Mouse (Mus musculus) stomach, embryonic 16.5 days (tissue): ENCODE measurements around the gene Pogz. TPM values are rescaled to one million over a fixed set of nuclear protein-coding genes. Genes with fewer than 3 reads are reported as not detected.
A peak's percentile ranks its signal among the peaks of the same experiment; 100 is the strongest.

Experiments used
- ATAC-seq: fragments of 200-750 bp; cut with Nextera tagmentation; 2 replicates; pipeline ENCODE4 v1.8.0; 2017; ENCODE audit warnings: moderate number of reproducible peaks, moderate TSS enrichment; ENCODE audit not compliant: insufficient read depth, low FRiP score
- H3K27ac ChIP-seq: fragments of 300-500 bp; sonication (generic); 2 replicates; pipeline ENCODE4 v1.5.1; 2014; ENCODE audit warnings: low read length
- H3K27me3 ChIP-seq: fragments of 300-500 bp; sonication (generic); 2 replicates; pipeline ENCODE4 v1.6.1; 2014; ENCODE audit warnings: low read length, control low read depth, mixed read lengths; ENCODE audit not compliant: control insufficient read depth, insufficient read depth
- H3K36me3 ChIP-seq: fragments of 300-500 bp; sonication (generic); 2 replicates; pipeline ENCODE4 v1.6.1; 2014; ENCODE audit warnings: low read length; ENCODE audit not compliant: control insufficient read depth, insufficient read depth
- H3K4me1 ChIP-seq: fragments of 300-500 bp; sonication (generic); 2 replicates; pipeline ENCODE4 v1.6.1; 2014; ENCODE audit warnings: low read length, control low read depth, mixed read lengths; ENCODE audit not compliant: control insufficient read depth, insufficient read depth
- H3K4me2 ChIP-seq: fragments of 300-500 bp; sonication (generic); 2 replicates; pipeline ENCODE4 v1.6.1; 2014; ENCODE audit warnings: low read depth, low read length, mixed read lengths
- H3K4me3 ChIP-seq: fragments of 300-500 bp; sonication (generic); replicated peaks from 2 replicates; pipeline ENCODE4 v1.5.1; 2014; ENCODE audit warnings: mild to moderate bottlenecking, low read length
- H3K9ac ChIP-seq: fragments of 300-500 bp; sonication (generic); 2 replicates; pipeline ENCODE4 v1.6.1; 2014; ENCODE audit warnings: low read length
- H3K9me3 ChIP-seq: fragments of 300-500 bp; sonication (generic); replicated peaks from 2 replicates; pipeline ENCODE4 v1.6.1; 2016; ENCODE audit warnings: low read length, control low read depth; ENCODE audit not compliant: control insufficient read depth
- WGBS: fragments of 180-500 bp; shearing (Covaris S2); extraction: QIAGEN DNeasy Blood & Tissue Kit; methylation state at CpG from one replicate; pipeline ENCODE4 v1.1.7; 2014; 5-methylcytosine and 5-hydroxymethylcytosine counted together
- polyA plus RNA-seq: library from polyadenylated mRNA; unstranded; fragments of >200 nt; fragmentation: Nextera tagmentation; extraction: Ambion mirVana; gene quantifications from 2 replicates; pipeline ENCODE4 v1.2.1, GENCODE M21; 2015

Pogz gene
- polyA plus RNA-seq, 1 experiment from 2014 or later: 13.6 TPM

DNA sequence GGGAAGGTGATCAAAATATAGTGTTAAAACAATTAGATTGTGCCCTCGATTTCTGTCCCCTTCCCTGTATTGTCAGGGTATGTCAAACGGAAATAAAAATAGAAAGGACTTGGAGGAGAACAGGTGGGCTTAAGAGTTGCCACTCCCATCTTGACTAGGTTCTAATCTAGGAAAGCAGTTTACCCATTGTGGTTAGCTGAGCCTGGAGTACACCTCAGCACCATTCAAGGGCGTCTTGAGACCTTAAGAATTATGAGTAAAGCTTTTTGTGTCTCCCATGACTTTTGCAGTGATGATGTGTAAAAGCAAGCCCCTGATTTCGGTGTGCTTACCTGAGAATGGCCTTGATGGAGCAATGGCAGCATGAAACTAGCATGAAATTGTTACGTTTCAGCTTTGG, 1.7 kb downstream of the Pogz start:
- no peaks in the 10 kb centered on the region for H3K9me3 ChIP-seq
- H3K27ac ChIP-seq: no peak overlapping the region
- no peak for ATAC-seq
- no peaks in the 10 kb centered on the region for H3K27me3 ChIP-seq
- H3K4me3 ChIP-seq: peak overlapping the region; percentile 71
- WGBS: 61% methylated on average over 5 of the region's 5 CpGs
- H3K4me2 ChIP-seq: peak overlapping the region; percentile 71
- H3K36me3 ChIP-seq: no peaks in the 10 kb centered on the region
- peaks cover 11% of the 10 kb centered on the region; the same call in 1 of the 2 replicates for H3K4me1 ChIP-seq
- H3K9ac ChIP-seq: peak overlapping the region; percentile 92; the same call in 1 of the 2 replicates

DNA sequence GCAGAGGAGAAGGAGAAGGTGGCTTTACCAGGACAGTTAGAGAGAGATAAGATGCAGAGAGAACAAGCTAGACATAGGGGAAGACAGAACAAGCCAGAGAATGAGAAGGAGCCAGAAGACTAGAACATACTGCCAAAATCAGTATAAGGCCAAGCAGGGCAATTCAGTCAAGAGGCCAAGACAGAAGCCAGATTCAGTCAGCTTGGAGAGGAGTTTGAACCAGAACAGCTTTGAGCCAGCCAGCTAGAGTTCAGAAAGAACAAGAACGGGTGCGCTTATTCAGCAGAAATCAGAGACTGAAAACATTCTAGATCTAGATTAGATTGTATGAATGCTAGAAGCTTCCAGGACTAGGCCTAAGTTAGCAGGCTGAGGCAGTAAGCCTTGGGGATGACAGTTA, 10.0 kb downstream of the Pogz start:
- Histone ChIP-seq H3K9ac (no peak overlapping the region), H3K9me3 (no peaks in the 10 kb centered on the region), H3K27me3 (no peaks in the 10 kb centered on the region), H3K4me2 (no peak overlapping the region), H3K36me3 (no peaks in the 10 kb centered on the region), H3K27ac (no peak overlapping the region), H3K4me3 (no peak overlapping the region), H3K4me1 (0 out of 2 replicates have a peak, but pooled peaks cover 2% of the 10 kb centered on the region)
- 87% methylated on average over 2 of the region's 2 CpGs for WGBS
- ATAC-seq: no peak

- ATAC-seq: no peak
- no peak overlapping the region for H3K4me2 ChIP-seq
- H3K9ac ChIP-seq: no peak overlapping the region
- H3K27me3 ChIP-seq: no peaks in the 10 kb centered on the region
- H3K27ac ChIP-seq: no peak overlapping the region
- H3K36me3 ChIP-seq: peaks cover 1% of the 10 kb centered on the region; the same call in 1 of the 2 replicates
- H3K4me3 ChIP-seq: no peak overlapping the region
- H3K4me1 ChIP-seq: no peaks in the 10 kb centered on the region
- no peaks in the 10 kb centered on the region for H3K9me3 ChIP-seq
- WGBS: 18% methylated on average over 1 of the region's 1 CpGs
Measured at GRCm38 (mm10) chr3:94849338-94849737, 12.0 kb downstream of the Pogz start.

GRCm38 (mm10) chr3:94851731-94852130, 14.4 kb downstream of the Pogz start:
- Histone ChIP-seq H3K27ac (no peak overlapping the region), H3K4me2 (no peak overlapping the region), H3K4me1 (no peaks in the 10 kb centered on the region), H3K9me3 (no peaks in the 10 kb centered on the region), H3K9ac (no peak overlapping the region), H3K36me3 (peaks cover 10% of the 10 kb centered on the region), H3K27me3 (no peaks in the 10 kb centered on the region), H3K4me3 (no peak overlapping the region)
- ATAC-seq: no peak
- WGBS: 56% methylated on average over 3 of the region's 3 CpGs

GRCm38 (mm10) chr3:94852215-94852614, 14.8 kb downstream of the Pogz start:
- Histone ChIP-seq H3K4me1 (no peaks in the 10 kb centered on the region), H3K9ac (no peak overlapping the region), H3K27ac (no peak overlapping the region), H3K4me3 (no peak overlapping the region), H3K9me3 (no peaks in the 10 kb centered on the region), H3K36me3 (peaks cover 10% of the 10 kb centered on the region), H3K4me2 (no peak overlapping the region), H3K27me3 (no peaks in the 10 kb centered on the region)
- WGBS: 84% methylated on average over 3 of the region's 3 CpGs
- ATAC-seq: no peak

GRCm38 (mm10) chr3:94859471-94859870, 22.1 kb downstream of the Pogz start:
- no peaks in the 10 kb centered on the region for H3K27me3 ChIP-seq
- no peak overlapping the region for H3K9ac ChIP-seq
- H3K4me2 ChIP-seq: no peak overlapping the region
- no peak overlapping the region for H3K27ac ChIP-seq
- no peaks in the 10 kb centered on the region for H3K9me3 ChIP-seq
- no peak for ATAC-seq
- H3K36me3 ChIP-seq: peaks cover 18% of the 10 kb centered on the region
- H3K4me3 ChIP-seq: no peak overlapping the region
- WGBS: 67% methylated on average over 2 of the region's 2 CpGs
- H3K4me1 ChIP-seq: no peaks in the 10 kb centered on the region

DNA sequence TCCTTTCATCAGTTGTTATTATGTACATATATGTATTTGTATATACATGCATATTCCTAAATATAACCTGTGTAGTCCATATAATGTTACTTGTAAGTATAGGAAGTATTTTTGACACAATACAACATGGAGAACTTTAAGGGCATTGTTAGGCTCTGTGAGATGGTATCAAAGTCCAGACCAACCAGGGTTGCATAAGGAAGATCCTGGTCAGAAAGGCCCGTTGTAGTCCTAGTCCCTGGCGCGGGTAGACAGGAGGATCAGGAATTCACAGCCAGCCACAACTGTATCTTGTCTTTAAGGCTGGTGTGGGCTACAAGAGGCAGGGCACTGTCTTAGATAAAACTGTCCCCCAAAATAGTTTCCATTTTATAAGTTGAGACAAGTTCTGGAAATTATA, 31.6 kb downstream of the Pogz start:
- ATAC-seq: no peak
- H3K9ac ChIP-seq: no peak overlapping the region
- no peaks in the 10 kb centered on the region for H3K27me3 ChIP-seq
- peaks cover 42% of the 10 kb centered on the region for H3K36me3 ChIP-seq
- no peaks in the 10 kb centered on the region for H3K4me1 ChIP-seq
- no peak overlapping the region for H3K27ac ChIP-seq
- H3K4me3 ChIP-seq: no peak overlapping the region
- no peak overlapping the region for H3K4me2 ChIP-seq
- no peaks in the 10 kb centered on the region for H3K9me3 ChIP-seq
- 94% methylated on average over 3 of the region's 3 CpGs for WGBS

DNA sequence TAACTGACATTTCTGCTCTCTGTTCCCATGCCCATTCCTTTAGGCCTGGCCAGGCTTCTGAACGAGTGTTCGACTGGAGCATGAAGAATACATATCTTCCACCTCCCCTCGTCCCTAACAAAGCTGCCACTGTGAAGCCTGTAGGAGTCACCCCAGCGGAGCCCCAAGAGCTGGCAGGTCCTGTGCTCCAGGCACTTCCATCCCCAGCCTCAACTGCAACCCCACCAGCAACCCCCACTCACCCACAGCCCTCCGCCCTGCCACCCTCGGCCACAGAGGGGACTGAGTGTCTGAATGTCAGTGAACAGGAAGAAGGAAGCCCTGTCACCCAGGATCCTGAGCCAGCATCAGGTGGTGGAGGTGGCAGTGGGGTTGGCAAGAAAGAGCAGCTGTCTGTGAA, 41.3 kb downstream of the Pogz start:
- Histone ChIP-seq H3K27ac (no peak overlapping the region), H3K27me3 (no peaks in the 10 kb centered on the region), H3K36me3 (peaks cover 39% of the 10 kb centered on the region), H3K9ac (no peak overlapping the region), H3K4me1 (no peaks in the 10 kb centered on the region), H3K9me3 (no peaks in the 10 kb centered on the region), H3K4me2 (no peak overlapping the region), H3K4me3 (no peak overlapping the region)
- 91% methylated on average over 6 of the region's 6 CpGs for WGBS
- no peak for ATAC-seq

DNA sequence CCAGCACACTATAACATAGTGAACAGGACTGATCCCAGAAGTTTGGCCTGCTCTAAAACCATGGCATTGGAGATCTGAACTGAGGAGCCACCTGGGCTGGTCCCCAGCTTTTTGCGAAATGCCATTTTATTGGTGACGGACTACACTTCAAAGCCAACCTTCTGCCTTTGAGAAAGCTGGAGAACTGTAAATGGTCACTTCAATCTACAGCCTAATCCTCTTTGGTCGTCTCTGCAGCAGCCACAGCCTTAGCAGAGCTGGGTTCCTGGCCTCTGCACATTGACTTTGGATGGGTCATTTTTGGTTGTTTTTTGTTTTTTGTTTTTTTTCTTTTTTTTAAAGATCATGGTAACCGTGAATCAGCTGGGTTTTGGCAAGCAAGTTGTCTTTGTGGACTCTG, 44.5 kb downstream of the Pogz start:
- no peak for ATAC-seq
- Histone ChIP-seq H3K9me3 (no peaks in the 10 kb centered on the region), H3K4me2 (no peak overlapping the region), H3K9ac (no peak overlapping the region), H3K4me3 (no peak overlapping the region), H3K27me3 (no peaks in the 10 kb centered on the region), H3K36me3 (peaks cover 24% of the 10 kb centered on the region), H3K27ac (no peak overlapping the region), H3K4me1 (peaks cover 12% of the 10 kb centered on the region)
- WGBS: 75% methylated on average over 4 of the region's 4 CpGs

GRCm38 (mm10) chr3:94882579-94882978, 45.2 kb downstream of the Pogz start:
- H3K36me3 ChIP-seq: peaks cover 19% of the 10 kb centered on the region

More at GRCm38 (mm10) chr3:94882579-94882978, 45.2 kb downstream of the Pogz start:
- no peak overlapping the region for H3K9ac ChIP-seq
- H3K9me3 ChIP-seq: no peaks in the 10 kb centered on the region
- no peak for ATAC-seq
- H3K27ac ChIP-seq: no peak overlapping the region
- H3K4me1 ChIP-seq: peaks cover 18% of the 10 kb centered on the region
- no peaks in the 10 kb centered on the region for H3K27me3 ChIP-seq
- no peak overlapping the region for H3K4me2 ChIP-seq
- no peak overlapping the region for H3K4me3 ChIP-seq
- 88% methylated on average over 3 of the region's 3 CpGs for WGBS
